Mouse (Mus musculus) cerebellum, adult (tissue): ENCODE data around the gene Clic5.
"Not testable (repeated sequence)": the region's sequence is repeated elsewhere in the genome, so short reads cannot be mapped to it uniquely, and the experiment has no call there.

Experiments used
- ATAC-seq: cut with Nextera tagmentation; 2 replicates; pipeline ENCODE4 v1.9.2; 2017; ENCODE audit warnings: mild to moderate bottlenecking, moderate library complexity, mixed read lengths; ENCODE audit not compliant: insufficient number of reproducible peaks, low FRiP score, low TSS enrichment

Gene Clic5

GRCm38 (mm10) chr17:44188042-44188768, at the start of gene Clic5:
Gene Clic5 (plus strand): TSS chr17:44188584.
- ATAC-seq: no peak

GRCm38 (mm10) chr17:44145806-44146205, 42.6 kb upstream of the Clic5 start:
- no peak for ATAC-seq

GRCm38 (mm10) chr17:44148109-44148846, 40.1 kb upstream of the Clic5 start:
- ATAC-seq: no peak

- no peak for ATAC-seq
Observed at GRCm38 (mm10) chr17:44151130-44151529, 37.3 kb upstream of the Clic5 start.

- no peak for ATAC-seq
Observed at GRCm38 (mm10) chr17:44151889-44152288, 36.5 kb upstream of the Clic5 start.

GRCm38 (mm10) chr17:44153871-44154270, 34.5 kb upstream of the Clic5 start:
- ATAC-seq: no peak

GRCm38 (mm10) chr17:44155204-44155603, 33.2 kb upstream of the Clic5 start:
- ATAC-seq: no peak

- ATAC-seq: no peak
Observed at GRCm38 (mm10) chr17:44158186-44158585, 30.2 kb upstream of the Clic5 start.

GRCm38 (mm10) chr17:44160449-44160848, 27.9 kb upstream of the Clic5 start:
- ATAC-seq: no peak

GRCm38 (mm10) chr17:44162514-44162913, 25.9 kb upstream of the Clic5 start:
- ATAC-seq: no peak

GRCm38 (mm10) chr17:44162935-44163334, 25.4 kb upstream of the Clic5 start:
- ATAC-seq: no peak

- no peak for ATAC-seq
Observed at GRCm38 (mm10) chr17:44165730-44166347, 22.5 kb upstream of the Clic5 start.

- ATAC-seq: no peak
Observed at GRCm38 (mm10) chr17:44169676-44170075, 18.7 kb upstream of the Clic5 start.

- ATAC-seq: no peak
Observed at GRCm38 (mm10) chr17:44170316-44170715, 18.1 kb upstream of the Clic5 start.

- no peak for ATAC-seq
Observed at GRCm38 (mm10) chr17:44171930-44172329, 16.5 kb upstream of the Clic5 start.

- no peak for ATAC-seq
Observed at GRCm38 (mm10) chr17:44173341-44173740, 15.0 kb upstream of the Clic5 start.

- ATAC-seq: no peak
Observed at GRCm38 (mm10) chr17:44177291-44177690, 11.1 kb upstream of the Clic5 start.

GRCm38 (mm10) chr17:44181346-44181745, 7.0 kb upstream of the Clic5 start:
- ATAC-seq: no peak

- no peak for ATAC-seq
Observed at GRCm38 (mm10) chr17:44186871-44187270, 1.5 kb upstream of the Clic5 start.

GRCm38 (mm10) chr17:44187537-44187936, 847 bp upstream of the Clic5 start:
- not testable (repeated sequence) for ATAC-seq

GRCm38 (mm10) chr17:44188769-44189145, 373 bp downstream of the Clic5 start:
- ATAC-seq: no peak
